Mouse (Mus musculus) testis, adult 2 months (tissue): ENCODE results near the gene Timmdc1. TPM values are rescaled to one million over a fixed set of nuclear protein-coding genes. Genes with fewer than 3 reads are reported as not detected.

ENCODE experiments used
- H3K27ac ChIP-seq: fragments of 200-500 bp; 2 replicates; pipeline ENCODE4 v1.5.1; 2012; ENCODE audit warnings: low read depth, low read length; ENCODE audit not compliant: control insufficient read depth, insufficient read depth
- H3K27me3 ChIP-seq: fragments of 200-500 bp; 2 replicates; pipeline ENCODE4 v1.6.1; 2012; ENCODE audit warnings: mild to moderate bottlenecking, low read length, moderate library complexity; ENCODE audit not compliant: control insufficient read depth, insufficient read depth
- H3K36me3 ChIP-seq: fragments of 200-500 bp; 2 replicates; pipeline ENCODE4 v1.6.1; 2012; ENCODE audit warnings: mild to moderate bottlenecking, low read length; ENCODE audit not compliant: control insufficient read depth, insufficient read depth
- H3K4me1 ChIP-seq: fragments of 200-500 bp; 2 replicates; pipeline ENCODE4 v1.6.1; 2012; ENCODE audit warnings: low read length; ENCODE audit not compliant: control insufficient read depth, insufficient read depth
- H3K4me3 ChIP-seq: fragments of 200-500 bp; 2 replicates; pipeline ENCODE4 v1.5.1; 2012; ENCODE audit warnings: low read depth, mild to moderate bottlenecking, low read length, moderate library complexity, mixed read lengths; ENCODE audit not compliant: control insufficient read depth
- CTCF ChIP-seq: fragments of 200-500 bp; IDR thresholded peaks from 2 replicates; pipeline ENCODE4 v1.5.1; 2012; ENCODE audit warnings: low read depth, mild to moderate bottlenecking, inconsistent platforms, low read length, moderate library complexity; ENCODE audit not compliant: control insufficient read depth, insufficient read depth, insufficient replicate concordance
- POLR2A ChIP-seq: fragments of 200-500 bp; IDR thresholded peaks from 2 replicates; pipeline ENCODE4 v1.6.1; 2012; ENCODE audit warnings: low read depth, mild to moderate bottlenecking, inconsistent platforms, low read length, moderate library complexity; ENCODE audit not compliant: control insufficient read depth
- polyA plus RNA-seq: library from polyadenylated mRNA; depleted of rRNA; stranded (reverse); fragments of >200 nt; gene quantifications from 2 replicates; pipeline ENCODE4 v1.2.3, GENCODE M21; 2012; rRNA removed

Gene Timmdc1
- 5.3 and 6.4 TPM in 2 replicates for polyA plus RNA-seq

GRCm38 (mm10) chr16:38522129-38523084 is at the start of gene Timmdc1:
Timmdc1 (minus strand) TSS chr16:38522663.
- no peaks in the 10 kb centered on the region for H3K36me3 ChIP-seq
- peak within 1 kb of the TSS; percentile 99 for H3K4me3 ChIP-seq
- peaks cover 4% of the 10 kb centered on the region; the same call in 1 of the 2 replicates for H3K4me1 ChIP-seq
- H3K27me3 ChIP-seq, result no peaks in the 10 kb centered on the region
- peak; percentile 92 for TF ChIP-seq POLR2A
- no peak for TF ChIP-seq CTCF
- H3K27ac ChIP-seq, result peak within 1 kb of the TSS; percentile 98

- H3K4me1 ChIP-seq, result no peaks in the 10 kb centered on the region
- no peak overlapping the region for H3K27ac ChIP-seq
- no peak overlapping the region for H3K4me3 ChIP-seq
- TF ChIP-seq CTCF (no peak), POLR2A (no peak)
- no peaks in the 10 kb centered on the region for H3K27me3 ChIP-seq
- peaks cover 2% of the 10 kb centered on the region; the same call in 1 of the 2 replicates for H3K36me3 ChIP-seq
Measured at GRCm38 (mm10) chr16:38571481-38571880, 49.0 kb upstream of the Timmdc1 start.

GRCm38 (mm10) chr16:38568192-38568591 is 45.7 kb upstream of the Timmdc1 start:
- peaks cover 4% of the 10 kb centered on the region for H3K36me3 ChIP-seq
- TF ChIP-seq POLR2A, result no peak
- no peak for TF ChIP-seq CTCF
- no peak overlapping the region for H3K4me3 ChIP-seq
- no peak overlapping the region for H3K27ac ChIP-seq
- H3K4me1 ChIP-seq, result 0 out of 2 replicates have a peak, but pooled peaks cover 2% of the 10 kb centered on the region
- no peaks in the 10 kb centered on the region for H3K27me3 ChIP-seq

GRCm38 (mm10) chr16:38563516-38563915 is 41.1 kb upstream of the Timmdc1 start:
- TF ChIP-seq POLR2A (no peak), CTCF (no peak)
- H3K4me3 ChIP-seq, result peak overlapping the region; percentile 89; the same call in 1 of the 2 replicates
- H3K36me3 ChIP-seq, result peaks cover 4% of the 10 kb centered on the region
- peaks cover 2% of the 10 kb centered on the region; the same call in 1 of the 2 replicates for H3K4me1 ChIP-seq
- no peak overlapping the region; the same call in 1 of the 2 replicates for H3K27ac ChIP-seq
- H3K27me3 ChIP-seq, result no peaks in the 10 kb centered on the region

- Histone ChIP-seq H3K4me3 (peak overlapping the region; percentile 89), H3K36me3 (peaks cover 4% of the 10 kb centered on the region)
- TF ChIP-seq CTCF (no peak), POLR2A (no peak)
Measured at GRCm38 (mm10) chr16:38562968-38563327, 40.5 kb upstream of the Timmdc1 start.

GRCm38 (mm10) chr16:38562131-38562967 is 39.9 kb upstream of the Timmdc1 start:
- Histone ChIP-seq H3K4me1 (peaks cover 2% of the 10 kb centered on the region; the same call in 1 of the 2 replicates), H3K27me3 (no peaks in the 10 kb centered on the region), H3K36me3 (peaks cover 4% of the 10 kb centered on the region), H3K27ac (peak overlapping the region; percentile 67), H3K4me3 (peak overlapping the region; percentile 89)
- TF ChIP-seq CTCF, result 0 out of 2 replicates have a peak, but pooled peaks have one; percentile 2
- peak; percentile 99 for TF ChIP-seq POLR2A

More at GRCm38 (mm10) chr16:38562968-38563327, 40.5 kb upstream of the Timmdc1 start:
- Histone ChIP-seq H3K27ac (peak overlapping the region; percentile 52), H3K4me1 (peaks cover 2% of the 10 kb centered on the region; the same call in 1 of the 2 replicates), H3K27me3 (no peaks in the 10 kb centered on the region)
